Mouse (Mus musculus) embryonic facial prominence, embryonic 13.5 days (tissue): ENCODE results near the gene Bloc1s3. TPM values are rescaled to one million over a fixed set of nuclear protein-coding genes. Genes with fewer than 3 reads are reported as not detected.
A peak's percentile ranks its signal among the peaks of the same experiment; 100 is the strongest.

ENCODE experiments used
- ATAC-seq: fragments of 200-750 bp; cut with Nextera tagmentation; 2 replicates; pipeline ENCODE4 v1.8.0; 2017; ENCODE audit warnings: low read depth; ENCODE audit not compliant: insufficient number of reproducible peaks, insufficient read depth, low FRiP score, low TSS enrichment
- H3K27ac ChIP-seq: fragments of 300-500 bp; sonication (generic); 2 replicates; pipeline ENCODE4 v1.5.1; 2015; ENCODE audit warnings: moderate library complexity, mild to moderate bottlenecking, inconsistent platforms
- H3K27me3 ChIP-seq: fragments of 300-500 bp; sonication (generic); 2 replicates; pipeline ENCODE4 v1.6.1; 2015; ENCODE audit warnings: mild to moderate bottlenecking, inconsistent platforms
- H3K36me3 ChIP-seq: fragments of 300-500 bp; sonication (generic); 2 replicates; pipeline ENCODE4 v1.6.1; 2015; ENCODE audit warnings: mild to moderate bottlenecking, inconsistent platforms
- H3K4me1 ChIP-seq: fragments of 300-500 bp; sonication (generic); 2 replicates; pipeline ENCODE4 v1.6.1; 2015; ENCODE audit warnings: inconsistent platforms
- H3K4me2 ChIP-seq: fragments of 300-500 bp; sonication (generic); 2 replicates; pipeline ENCODE4 v1.6.1; 2015; ENCODE audit warnings: moderate library complexity, mild to moderate bottlenecking, inconsistent platforms
- H3K4me3 ChIP-seq: fragments of 300-500 bp; sonication (generic); 2 replicates; pipeline ENCODE4 v1.5.1; 2015; ENCODE audit warnings: mild to moderate bottlenecking, inconsistent platforms
- H3K9ac ChIP-seq: fragments of 300-500 bp; sonication (generic); 2 replicates; pipeline ENCODE4 v1.6.1; 2015; ENCODE audit warnings: mild to moderate bottlenecking, inconsistent platforms
- H3K9me3 ChIP-seq: fragments of 300-500 bp; sonication (generic); 2 replicates; pipeline ENCODE4 v1.6.1; 2016; ENCODE audit warnings: inconsistent platforms
- WGBS: fragments of 180-500 bp; shearing (Covaris S2); methylation state at CpG from one replicate; pipeline ENCODE4 v1.1.7; 2015; ENCODE audit warnings: mixed read lengths; 5-methylcytosine and 5-hydroxymethylcytosine counted together
- polyA plus RNA-seq: library from polyadenylated mRNA; unstranded; fragments of >200 nt; fragmentation: Nextera tagmentation; extraction: Ambion mirVana; gene quantifications from 2 replicates; pipeline ENCODE4 v1.2.1, GENCODE M21; 2015

The Bloc1s3 gene
- polyA plus RNA-seq, 1 experiment from 2014 or later: 2.3 TPM

- H3K9me3 ChIP-seq: no peaks in the 10 kb centered on the region
- no peak overlapping the region for H3K27ac ChIP-seq
- ATAC-seq: no peak
- H3K9ac ChIP-seq: no peak overlapping the region
- 0 out of 2 replicates have a peak, but pooled peaks cover 3% of the 10 kb centered on the region for H3K4me1 ChIP-seq
- peaks cover 88% of the 10 kb centered on the region for H3K27me3 ChIP-seq
- no peak overlapping the region for H3K4me3 ChIP-seq
- WGBS: 36% methylated on average over 4 of the region's 4 CpGs
- no peaks in the 10 kb centered on the region for H3K36me3 ChIP-seq
- H3K4me2 ChIP-seq: no peak overlapping the region
Measured at GRCm38 (mm10) chr7:19472403-19472802, 35.8 kb downstream of the Bloc1s3 start.

- ATAC-seq: no peak
- peaks cover 6% of the 10 kb centered on the region for H3K4me1 ChIP-seq
- no peak overlapping the region for H3K9ac ChIP-seq
- H3K27ac ChIP-seq: no peak overlapping the region
- H3K4me3 ChIP-seq: no peak overlapping the region
- H3K36me3 ChIP-seq: no peaks in the 10 kb centered on the region
- no peak overlapping the region for H3K4me2 ChIP-seq
- no peaks in the 10 kb centered on the region for H3K9me3 ChIP-seq
- WGBS: 9% methylated on average over 14 of the region's 14 CpGs
- peaks cover 80% of the 10 kb centered on the region for H3K27me3 ChIP-seq
Measured at GRCm38 (mm10) chr7:19470308-19470707, 37.9 kb downstream of the Bloc1s3 start.

DNA sequence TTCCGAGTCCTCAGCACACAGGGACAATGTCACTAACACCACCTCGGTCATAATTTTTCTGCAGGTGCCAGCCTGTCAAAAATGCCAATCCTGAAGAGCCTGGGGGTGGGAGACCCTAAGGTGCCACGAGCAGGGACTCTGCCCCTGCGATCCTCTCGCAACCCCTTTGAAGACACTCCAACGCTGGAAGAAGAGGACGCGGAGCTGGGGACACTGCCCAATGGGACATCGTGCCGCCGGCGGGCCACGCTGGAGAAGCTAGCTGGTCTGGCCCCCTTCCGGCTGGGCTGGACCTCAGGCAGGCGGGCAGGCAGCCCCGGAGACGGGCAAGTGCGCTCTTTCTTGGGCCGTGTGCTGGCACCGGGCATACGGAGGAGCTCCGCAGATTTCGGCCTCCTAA, 38.8 kb downstream of the Bloc1s3 start:
- no peaks in the 10 kb centered on the region for H3K9me3 ChIP-seq
- peaks cover 15% of the 10 kb centered on the region for H3K4me1 ChIP-seq
- 19% methylated on average over 23 of the region's 23 CpGs for WGBS
- no peak overlapping the region for H3K4me2 ChIP-seq
- no peak for ATAC-seq
- peaks cover 71% of the 10 kb centered on the region for H3K27me3 ChIP-seq
- no peak overlapping the region for H3K9ac ChIP-seq
- H3K27ac ChIP-seq: no peak overlapping the region
- H3K4me3 ChIP-seq: 0 out of 2 replicates have a peak overlapping the region, but pooled peaks have one; percentile 7
- H3K36me3 ChIP-seq: no peaks in the 10 kb centered on the region

DNA sequence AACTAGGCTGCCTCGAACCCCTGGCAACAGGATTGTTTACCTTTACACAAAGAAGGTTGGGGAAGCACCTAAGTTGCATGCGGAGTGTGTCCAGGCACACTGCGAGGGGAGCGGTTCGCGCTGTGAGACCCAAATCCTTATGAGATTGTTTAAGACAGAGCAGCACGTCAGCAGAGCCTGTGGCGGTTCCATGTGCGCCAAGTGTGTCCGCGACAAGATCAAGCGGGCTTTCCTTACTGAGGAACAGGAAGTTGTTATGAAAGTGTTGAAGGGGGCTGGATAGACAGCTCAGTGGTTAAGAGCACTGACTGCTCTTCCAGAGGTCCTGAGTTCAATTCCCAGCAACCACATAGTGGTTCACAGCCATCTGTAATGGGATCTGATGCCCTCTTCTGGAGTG, 39.9 kb downstream of the Bloc1s3 start:
- Histone ChIP-seq H3K9me3 (no peaks in the 10 kb centered on the region), H3K4me2 (no peak overlapping the region), H3K4me3 (no peak overlapping the region), H3K36me3 (no peaks in the 10 kb centered on the region), H3K27me3 (peaks cover 63% of the 10 kb centered on the region), H3K27ac (no peak overlapping the region), H3K4me1 (peaks cover 22% of the 10 kb centered on the region), H3K9ac (no peak overlapping the region)
- 59% methylated on average over 12 of the region's 12 CpGs for WGBS
- ATAC-seq: no peak

GRCm38 (mm10) chr7:19467638-19468037, 40.5 kb downstream of the Bloc1s3 start:
- Histone ChIP-seq H3K27me3 (peaks cover 57% of the 10 kb centered on the region), H3K36me3 (no peaks in the 10 kb centered on the region), H3K4me3 (no peak overlapping the region), H3K4me2 (no peak overlapping the region), H3K27ac (no peak overlapping the region), H3K4me1 (peaks cover 25% of the 10 kb centered on the region), H3K9ac (no peak overlapping the region), H3K9me3 (no peaks in the 10 kb centered on the region)
- ATAC-seq: no peak
- WGBS: 36% methylated on average over 6 of the region's 6 CpGs

- Histone ChIP-seq H3K4me3 (no peak overlapping the region), H3K4me1 (peaks cover 25% of the 10 kb centered on the region), H3K9ac (no peak overlapping the region), H3K27ac (no peak overlapping the region), H3K27me3 (peaks cover 47% of the 10 kb centered on the region), H3K4me2 (no peak overlapping the region), H3K36me3 (no peaks in the 10 kb centered on the region), H3K9me3 (no peaks in the 10 kb centered on the region)
- no peak for ATAC-seq
- WGBS: 56% methylated on average over 5 of the region's 5 CpGs
Measured at GRCm38 (mm10) chr7:19466602-19467145, 41.5 kb downstream of the Bloc1s3 start.

- Histone ChIP-seq H3K4me1 (peaks cover 26% of the 10 kb centered on the region), H3K4me2 (peak overlapping the region; percentile 53), H3K27me3 (peaks cover 28% of the 10 kb centered on the region), H3K27ac (peak overlapping the region; percentile 82), H3K9me3 (no peaks in the 10 kb centered on the region), H3K4me3 (peak overlapping the region; percentile 24), H3K9ac (peak overlapping the region; percentile 61), H3K36me3 (no peaks in the 10 kb centered on the region)
- ATAC-seq: peak; percentile 67
- 4% methylated on average over 22 of the region's 22 CpGs for WGBS
Measured at GRCm38 (mm10) chr7:19464367-19465307, 43.5 kb downstream of the Bloc1s3 start.

GRCm38 (mm10) chr7:19462884-19463381, 45.2 kb downstream of the Bloc1s3 start, which contains the start of gene Exoc3l2:
Gene Exoc3l2, plus strand, starts transcription at chr7:19463331.
- H3K4me3 ChIP-seq: no peak within 1 kb of the TSS
- peak within 1 kb of the TSS; percentile 32; the same call in 1 of the 2 replicates for H3K9ac ChIP-seq
- peaks cover 13% of the 10 kb centered on the region for H3K27me3 ChIP-seq
- H3K4me2 ChIP-seq: 0 out of 2 replicates have a peak within 1 kb of the TSS, but pooled peaks have one; percentile 53
- H3K27ac ChIP-seq: peak within 1 kb of the TSS; percentile 82; the same call in 1 of the 2 replicates
- no peak for ATAC-seq
- 39% methylated on average over 6 of the region's 6 CpGs for WGBS
- peaks cover 27% of the 10 kb centered on the region for H3K4me1 ChIP-seq
- H3K9me3 ChIP-seq: no peaks in the 10 kb centered on the region
- H3K36me3 ChIP-seq: no peaks in the 10 kb centered on the region

GRCm38 (mm10) chr7:19462443-19462842, 45.7 kb downstream of the Bloc1s3 start:
- H3K9me3 ChIP-seq: no peaks in the 10 kb centered on the region
- no peak overlapping the region for H3K4me3 ChIP-seq
- no peak overlapping the region for H3K9ac ChIP-seq
- H3K27me3 ChIP-seq: peaks cover 8% of the 10 kb centered on the region
- ATAC-seq: no peak
- 56% methylated on average over 4 of the region's 4 CpGs for WGBS
- H3K27ac ChIP-seq: no peak overlapping the region
- no peak overlapping the region for H3K4me2 ChIP-seq
- peaks cover 30% of the 10 kb centered on the region for H3K4me1 ChIP-seq
- H3K36me3 ChIP-seq: no peaks in the 10 kb centered on the region

DNA sequence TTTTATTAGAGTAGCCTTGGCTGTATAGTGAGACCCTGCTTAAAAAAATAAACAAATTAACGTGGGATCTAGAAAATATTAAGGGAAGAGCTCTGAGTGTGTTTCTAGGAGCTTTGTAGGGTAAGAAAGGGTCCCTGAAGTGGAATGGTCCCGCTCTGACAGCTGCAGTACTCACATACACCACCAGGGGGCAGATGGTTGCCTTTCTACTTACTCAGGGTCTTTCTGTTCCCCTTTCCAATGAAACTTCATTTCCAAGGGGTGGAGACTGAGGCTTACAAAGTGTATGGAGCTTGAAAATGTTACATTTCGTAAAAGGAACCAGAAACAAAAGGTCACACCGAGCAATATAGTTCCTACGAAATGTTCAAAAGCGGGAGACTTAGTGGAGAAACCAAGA, 46.7 kb downstream of the Bloc1s3 start:
- peaks cover 39% of the 10 kb centered on the region for H3K4me1 ChIP-seq
- H3K4me2 ChIP-seq: peak overlapping the region; percentile 27; the same call in 1 of the 2 replicates
- H3K27me3 ChIP-seq: no peaks in the 10 kb centered on the region; the same call in 1 of the 2 replicates
- no peak overlapping the region for H3K4me3 ChIP-seq
- WGBS: 9% methylated on average over 6 of the region's 6 CpGs
- no peak for ATAC-seq
- H3K9me3 ChIP-seq: no peaks in the 10 kb centered on the region
- H3K9ac ChIP-seq: no peak overlapping the region
- H3K36me3 ChIP-seq: no peaks in the 10 kb centered on the region; the same call in 1 of the 2 replicates
- H3K27ac ChIP-seq: no peak overlapping the region

GRCm38 (mm10) chr7:19460500-19460899, 47.7 kb downstream of the Bloc1s3 start:
- Histone ChIP-seq H3K4me2 (no peak overlapping the region), H3K4me1 (peaks cover 46% of the 10 kb centered on the region), H3K9me3 (no peaks in the 10 kb centered on the region), H3K27me3 (no peaks in the 10 kb centered on the region), H3K4me3 (no peak overlapping the region), H3K27ac (no peak overlapping the region), H3K9ac (no peak overlapping the region), H3K36me3 (peaks cover 7% of the 10 kb centered on the region)
- no peak for ATAC-seq
- 70% methylated on average over 1 of the region's 1 CpGs for WGBS
